Mouse (Mus musculus): ENCODE measurements around the gene Arl2bp. TPM values are rescaled to one million over a fixed set of nuclear protein-coding genes. Genes with fewer than 3 reads are reported as not detected.

Gene Arl2bp
- 100 to 1,000 TPM; 174 to 176 TPM for polyA plus RNA-seq (2017; shearing (Covaris generic))

DNA sequence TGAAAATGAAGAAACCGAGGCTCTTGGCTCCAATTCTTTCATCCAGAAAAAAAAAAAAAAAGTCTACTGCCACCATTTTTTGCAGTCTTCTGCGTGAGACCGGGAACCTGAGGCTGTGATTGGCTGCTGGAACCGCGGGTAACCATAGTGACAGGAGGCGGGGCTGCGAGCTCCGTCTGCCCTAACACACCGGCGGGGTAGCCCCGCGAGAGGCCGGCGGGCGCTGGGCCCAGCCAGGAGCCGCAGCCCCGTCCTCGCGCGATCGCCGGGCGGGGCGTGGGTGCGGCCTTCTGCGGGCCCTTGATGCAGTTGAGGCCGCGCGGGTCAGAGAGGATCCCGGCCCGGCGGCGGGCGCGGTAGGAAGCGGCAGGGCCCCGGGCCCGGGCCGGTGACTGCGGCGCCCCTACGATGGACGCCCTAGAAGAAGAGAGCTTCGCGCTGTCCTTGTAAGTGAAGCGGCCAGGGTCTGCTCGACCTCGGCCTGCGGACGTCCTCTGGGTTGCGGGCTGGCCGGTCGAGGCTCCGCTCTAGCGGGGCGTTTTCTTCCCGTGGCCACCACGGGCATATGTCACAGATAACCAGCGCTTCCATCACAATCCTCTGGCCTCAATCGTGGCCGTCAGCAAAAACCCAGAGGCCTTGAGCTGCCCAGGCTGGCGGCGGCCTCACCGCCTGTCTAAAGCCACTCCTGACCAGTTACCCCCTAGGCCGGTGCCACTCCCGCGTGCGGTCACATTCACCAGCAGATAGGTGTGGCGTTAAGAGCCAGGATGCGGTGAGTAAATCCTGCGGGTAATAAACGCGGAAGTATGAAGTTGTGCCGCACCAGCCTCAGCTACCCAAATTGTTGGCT lies at the start of gene Arl2bp:
Gene Arl2bp (plus strand): TSS at position 145 of the 853 bp plus-strand sequence.

DNA sequence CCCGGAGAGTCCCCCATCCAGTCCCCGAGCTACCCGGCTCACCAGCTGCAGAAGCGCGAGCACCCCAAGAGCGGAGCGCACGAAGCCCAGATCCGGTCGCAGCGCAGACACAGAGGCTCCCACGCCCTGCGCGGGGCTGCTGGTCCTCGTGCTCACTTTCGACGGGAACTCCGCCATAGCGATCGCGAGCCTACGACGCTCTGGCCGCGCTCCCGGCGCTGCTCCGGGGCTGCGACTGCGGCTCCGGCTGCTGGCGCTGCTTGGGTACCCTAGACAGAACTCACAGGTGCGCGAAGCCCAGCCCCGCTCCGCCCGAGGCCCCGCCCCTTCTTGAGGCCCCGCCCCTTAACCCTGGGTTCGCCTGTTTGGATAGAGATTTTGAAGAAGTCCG lies 29.6 kb downstream of the Arl2bp start, which contains the start of gene Pllp:
Gene Pllp (minus strand): TSS at position 285 of the 391 bp plus-strand sequence.

Other genes with a start within 250 kb of the Arl2bp start
- 100 to 1,000 TPM; 160 to 210 TPM for gene Nlrc5, start 232.2 kb upstream of the Arl2bp start, polyA plus RNA-seq (2017; shearing (Covaris generic))
- 1 to 10 TPM; 1.0 to 1.3 TPM for gene Cpne2, start 133.6 kb upstream of the Arl2bp start, polyA plus RNA-seq (2017; shearing (Covaris generic))
- 10 to 100 TPM; 55.0 to 83.0 TPM for gene Rspry1, start 64.7 kb upstream of the Arl2bp start, polyA plus RNA-seq (2017; shearing (Covaris generic))
- 10 to 100 TPM; 76.4 to 80.7 TPM for gene Fam192a, start 64.6 kb upstream of the Arl2bp start, polyA plus RNA-seq (2017; shearing (Covaris generic))
- gene Pllp, start 29.7 kb downstream of the Arl2bp start, polyA plus RNA-seq (2017; shearing (Covaris generic)), result under 1 TPM in 1 of 2 experiments, not detected in 1; 0.92 TPM
- under 1 TPM in 1 of 2 experiments, not detected in 1; 0.13 TPM for gene Ccl22, start 79.0 kb downstream of the Arl2bp start, polyA plus RNA-seq (2017; shearing (Covaris generic))
- gene Cx3cl1, start 105.4 kb downstream of the Arl2bp start, polyA plus RNA-seq (2017; shearing (Covaris generic)), result under 1 TPM in 1 of 2 experiments, not detected in 1; 0.10 TPM
- under 1 TPM in 1 of 2 experiments, not detected in 1; 0.59 TPM for gene Ccl17, start 143.9 kb downstream of the Arl2bp start, polyA plus RNA-seq (2017; shearing (Covaris generic))
- 10 to 100 TPM; 60.5 to 66.0 TPM for gene Coq9, start 171.7 kb downstream of the Arl2bp start, polyA plus RNA-seq (2017; shearing (Covaris generic))
- 10 to 100 TPM; 90.5 to 98.2 TPM for gene Ciapin1, start 171.8 kb downstream of the Arl2bp start, polyA plus RNA-seq (2017; shearing (Covaris generic))
- 100 to 1,000 TPM in 1 of 2 experiments, 10 to 100 TPM in 1; 93.8 to 107 TPM for gene Polr2c, start 190.8 kb downstream of the Arl2bp start, polyA plus RNA-seq (2017; shearing (Covaris generic))
- gene Dok4, start 209.7 kb downstream of the Arl2bp start, polyA plus RNA-seq (2017; shearing (Covaris generic)), result 1 to 10 TPM in 1 of 2 experiments, under 1 TPM in 1; 0.11 to 4.4 TPM